Mouse (Mus musculus) kidney, embryonic 16.5 days (tissue): Measurements from ENCODE around the gene Dusp10. TPM values are rescaled to one million over a fixed set of nuclear protein-coding genes. Genes with fewer than 3 reads are reported as not detected.

Experiments
- ATAC-seq: fragments of 200-750 bp; cut with Nextera tagmentation; 2 replicates; pipeline ENCODE4 v1.8.0; 2017; ENCODE audit warnings: moderate TSS enrichment; ENCODE audit not compliant: low FRiP score, low TSS enrichment
- H3K27ac ChIP-seq: fragments of 300-500 bp; sonication (generic); 2 replicates; pipeline ENCODE4 v1.5.1; 2014; ENCODE audit warnings: low read length
- H3K27me3 ChIP-seq: fragments of 300-500 bp; sonication (generic); 2 replicates; pipeline ENCODE4 v1.6.1; 2014; ENCODE audit warnings: low read length, control low read depth, mixed read lengths; ENCODE audit not compliant: insufficient read depth
- H3K36me3 ChIP-seq: fragments of 300-500 bp; sonication (generic); 2 replicates; pipeline ENCODE4 v1.6.1; 2014; ENCODE audit warnings: low read length, control low read depth, mixed read lengths; ENCODE audit not compliant: insufficient read depth
- H3K4me1 ChIP-seq: fragments of 300-500 bp; sonication (generic); 2 replicates; pipeline ENCODE4 v1.6.1; 2014; ENCODE audit warnings: low read length, control low read depth, mixed read lengths; ENCODE audit not compliant: insufficient read depth
- H3K4me2 ChIP-seq: fragments of 300-500 bp; sonication (generic); replicated peaks from 2 replicates; pipeline ENCODE4 v1.6.1; 2014; ENCODE audit warnings: low read depth, low read length
- H3K4me3 ChIP-seq: fragments of 300-500 bp; sonication (generic); 2 replicates; pipeline ENCODE4 v1.5.1; 2014; ENCODE audit warnings: mild to moderate bottlenecking, low read length
- H3K9ac ChIP-seq: fragments of 300-500 bp; sonication (generic); replicated peaks from 2 replicates; pipeline ENCODE4 v1.6.1; 2014; ENCODE audit warnings: low read length
- H3K9me3 ChIP-seq: fragments of 300-500 bp; sonication (generic); 2 replicates; pipeline ENCODE4 v1.6.1; 2016; ENCODE audit warnings: low read length, control low read depth
- WGBS: fragments of 180-500 bp; shearing (Covaris S2); extraction: QIAGEN DNeasy Blood & Tissue Kit; methylation state at CpG from one replicate; pipeline ENCODE4 v1.1.7; 2014; 5-methylcytosine and 5-hydroxymethylcytosine counted together
- polyA plus RNA-seq: library from polyadenylated mRNA; unstranded; fragments of >200 nt; fragmentation: Nextera tagmentation; extraction: Ambion mirVana; gene quantifications from 2 replicates; pipeline ENCODE4 v1.2.1, GENCODE M21; 2015

The Dusp10 gene
- polyA plus RNA-seq, 1 experiment from 2014 or later, result 7.1 TPM

DNA sequence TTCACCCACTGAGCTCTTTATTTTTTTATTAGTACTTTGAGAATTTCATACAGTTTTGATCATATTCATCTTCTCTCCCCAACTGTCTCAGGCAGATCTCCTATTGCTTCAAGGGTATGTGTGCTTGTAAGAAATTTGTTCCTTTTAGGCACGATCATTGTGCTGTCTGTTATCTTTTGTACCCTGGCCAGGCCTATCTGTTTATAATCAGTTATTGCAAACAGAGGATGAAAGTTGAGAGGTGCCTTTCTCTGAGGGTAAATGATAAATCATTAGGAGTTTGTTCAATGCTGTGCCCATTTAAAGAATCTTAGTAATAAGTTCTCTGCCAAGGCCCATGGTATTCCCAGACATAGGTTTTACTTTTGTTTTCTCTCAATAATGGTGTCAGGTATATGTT, 95.2 kb downstream of the Dusp10 start:
- Histone ChIP-seq H3K36me3 (no peaks in the 10 kb centered on the region), H3K27me3 (no peaks in the 10 kb centered on the region), H3K27ac (no peak overlapping the region), H3K4me2 (no peak overlapping the region), H3K4me3 (no peak overlapping the region), H3K9ac (no peak overlapping the region), H3K4me1 (no peaks in the 10 kb centered on the region), H3K9me3 (no peaks in the 10 kb centered on the region)
- ATAC-seq, result no peak
- WGBS, result 69% methylated on average over 1 of the region's 1 CpGs

DNA sequence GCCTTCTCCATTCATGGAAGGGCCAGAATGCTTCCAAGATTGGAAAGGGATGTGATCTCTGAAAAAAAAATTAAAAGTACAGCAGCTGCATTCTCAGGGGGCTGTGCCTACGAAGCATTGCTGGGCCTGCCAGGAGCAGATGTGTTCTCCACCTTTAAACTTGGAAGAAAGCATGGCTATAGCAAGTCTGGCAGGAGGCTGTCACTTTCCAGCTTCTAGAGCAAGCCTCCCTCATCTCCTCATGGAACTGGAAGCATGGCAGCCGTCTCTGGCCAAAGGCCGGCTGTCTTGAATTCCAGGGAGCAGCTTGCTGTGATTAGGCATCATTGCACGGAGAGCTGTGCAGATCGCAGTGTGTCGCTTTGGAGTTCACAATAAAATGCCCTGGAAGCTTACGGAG, 104.5 kb downstream of the Dusp10 start:
- 80% methylated on average over 7 of the region's 7 CpGs for WGBS

DNA sequence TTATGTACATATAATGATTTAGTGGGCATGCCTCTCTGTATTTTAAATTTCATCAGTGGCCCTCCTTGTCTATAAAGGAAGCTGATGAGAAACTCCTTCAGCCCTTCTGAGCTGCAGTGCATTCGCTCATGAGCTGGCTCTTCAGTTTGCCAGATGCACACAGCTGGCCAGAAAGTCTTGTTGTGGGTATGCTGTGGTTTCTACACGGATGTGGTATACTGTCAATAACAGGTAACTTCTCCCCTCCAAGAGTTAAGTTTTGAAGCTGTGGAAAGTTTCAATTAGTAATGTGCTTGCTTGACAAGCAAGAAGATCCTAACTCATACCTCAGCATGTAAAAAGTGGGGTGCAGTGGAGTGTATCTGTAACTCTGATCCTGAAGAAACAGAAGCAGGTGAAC, 104.9 kb downstream of the Dusp10 start:
- Histone ChIP-seq H3K27ac (no peak overlapping the region), H3K4me2 (no peak overlapping the region), H3K9me3 (no peaks in the 10 kb centered on the region), H3K4me3 (no peak overlapping the region), H3K4me1 (no peaks in the 10 kb centered on the region), H3K9ac (no peak overlapping the region), H3K27me3 (no peaks in the 10 kb centered on the region), H3K36me3 (no peaks in the 10 kb centered on the region)
- no peak for ATAC-seq
- WGBS, result 74% methylated on average over 2 of the region's 2 CpGs

More for the DNA sequence above, 104.5 kb downstream of the Dusp10 start:
- Histone ChIP-seq H3K4me2 (no peak overlapping the region), H3K36me3 (no peaks in the 10 kb centered on the region), H3K4me1 (no peaks in the 10 kb centered on the region), H3K27me3 (no peaks in the 10 kb centered on the region), H3K4me3 (no peak overlapping the region), H3K9me3 (no peaks in the 10 kb centered on the region), H3K27ac (no peak overlapping the region), H3K9ac (no peak overlapping the region)
- no peak for ATAC-seq

DNA sequence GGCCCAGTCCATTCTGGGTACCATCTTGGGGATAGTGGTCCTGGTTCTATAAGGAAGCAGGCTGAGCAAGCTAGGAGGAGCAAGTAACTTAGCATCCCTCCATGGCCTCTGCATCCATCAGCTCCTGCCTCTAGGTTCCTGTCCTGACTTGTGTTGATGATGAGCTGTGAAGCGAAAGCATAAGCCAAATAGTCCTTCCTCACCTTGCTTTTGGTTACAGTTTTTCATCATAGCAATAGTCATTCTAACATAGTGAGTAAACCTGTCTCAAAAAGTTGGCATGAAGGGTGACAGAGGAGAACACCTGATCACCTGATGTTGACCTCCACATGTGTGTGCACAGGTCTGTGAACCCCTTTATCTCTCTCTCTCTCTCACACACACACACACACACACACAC, 105.5 kb downstream of the Dusp10 start:
- Histone ChIP-seq H3K9me3 (no peaks in the 10 kb centered on the region), H3K4me1 (no peaks in the 10 kb centered on the region), H3K27me3 (no peaks in the 10 kb centered on the region), H3K27ac (no peak overlapping the region), H3K9ac (no peak overlapping the region), H3K4me3 (no peak overlapping the region), H3K4me2 (no peak overlapping the region), H3K36me3 (no peaks in the 10 kb centered on the region)
- no peak for ATAC-seq
- 79% methylated on average over 1 of the region's 1 CpGs for WGBS

Other genes starting within 250 kb of the Dusp10 start
- gene 1700056E22Rik, start 21.0 kb downstream of the Dusp10 start, polyA plus RNA-seq, result 1.6 and 1.7 TPM in 2 replicates